Mouse (Mus musculus) neutrophil, adult 59 days (primary cell): ENCODE data around the gene Sirt5. TPM values are rescaled to one million over a fixed set of nuclear protein-coding genes. Genes with fewer than 3 reads are reported as not detected.

ENCODE experiments used
- total RNA-seq, 2 experiments: library from RNA; stranded (reverse); gene quantifications; 1 replicate in 1 of 2; 2 replicates in 1 of 2; pipeline ENCODE4 v1.2.4; 2023

Sirt5 gene
- total RNA-seq = 1 to 10 TPM; 3.4 to 3.6 TPM

GRCm38 (mm10) chr13:43364985-43365824 lies at the start of gene Sirt5:
Gene Sirt5 (plus strand): TSS chr13:43365496.

DNA sequence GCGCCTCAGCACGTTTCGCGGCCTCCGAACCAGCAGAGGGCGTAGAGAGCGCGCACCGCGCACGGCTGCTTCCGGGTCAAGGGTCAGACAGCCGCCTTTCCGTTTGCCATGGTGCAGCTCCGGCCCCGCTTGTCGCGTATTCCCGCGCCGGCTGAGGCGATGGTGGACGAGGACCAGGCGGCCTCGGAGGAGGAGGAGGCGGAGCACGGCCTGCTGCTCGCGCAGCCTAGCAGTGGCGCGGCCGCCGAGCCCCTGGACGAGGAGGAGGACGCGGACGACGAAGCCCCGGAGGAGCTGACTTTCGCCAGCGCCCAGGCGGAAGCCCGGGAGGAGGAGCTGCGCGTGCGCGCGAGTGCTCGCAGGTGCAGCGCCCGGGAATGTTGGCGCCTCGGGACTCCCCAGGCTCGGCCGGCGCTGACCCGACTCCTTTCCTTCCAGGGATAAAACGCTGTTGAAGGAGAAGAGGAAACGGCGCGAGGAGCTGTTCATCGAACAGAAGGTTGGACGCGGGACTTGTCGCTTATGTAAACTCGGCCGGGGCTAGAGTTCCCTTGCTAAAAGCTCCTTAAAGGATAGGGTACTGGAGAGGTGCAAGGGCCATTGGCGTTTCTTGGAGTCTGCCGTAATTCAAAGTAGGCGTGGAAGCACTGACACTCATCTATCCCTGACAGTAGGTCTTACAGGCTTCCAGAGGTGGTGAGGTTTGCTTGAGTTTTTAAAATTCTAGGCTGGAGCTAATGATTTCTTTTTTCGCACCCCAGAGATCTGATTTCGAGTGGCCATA lies 33.2 kb downstream of the Sirt5 start, which contains the start of gene Nol7:
Gene Nol7, plus strand, starts transcription at position 94 of the 784 bp plus-strand sequence.

Other genes starting within 250 kb of the Sirt5 start
- 1 to 10 TPM; 6.2 to 6.7 TPM for gene Tbc1d7, start 194.0 kb upstream of the Sirt5 start, total RNA-seq
- gene Gfod1, start 61.3 kb upstream of the Sirt5 start, total RNA-seq = 10 to 100 TPM; 39.7 to 41.5 TPM
- gene Nol7, start 32.9 kb downstream of the Sirt5 start, total RNA-seq = 10 to 100 TPM; 61.1 to 63.9 TPM
- gene Ranbp9, start 115.8 kb downstream of the Sirt5 start, total RNA-seq = 100 to 1,000 TPM; 102 to 120 TPM
- gene Mcur1, start 194.7 kb downstream of the Sirt5 start, total RNA-seq = 10 to 100 TPM; 16.0 to 17.7 TPM